Mouse (Mus musculus) forebrain, embryonic 14.5 days (tissue): ENCODE measurements around the gene Vmn1r220. TPM values are rescaled to one million over a fixed set of nuclear protein-coding genes. Genes with fewer than 3 reads are reported as not detected.
"Not testable (repeated sequence)": the region's sequence is repeated elsewhere in the genome, so short reads cannot be mapped to it uniquely, and the experiment has no call there.

Experiments
- ATAC-seq: fragments of 200-750 bp; cut with Nextera tagmentation; 2 replicates; pipeline ENCODE4 v1.8.0; 2017; ENCODE audit warnings: mild to moderate bottlenecking, moderate library complexity
- DNase-seq: peaks from one replicate; pipeline ENCODE4 v3.0.0-alpha.2; 2015; ENCODE audit warnings: low spot score
- H3K27ac ChIP-seq: fragments of 300-500 bp; sonication (generic); 2 replicates; pipeline ENCODE4 v1.5.1; 2014; ENCODE audit warnings: low read depth, mild to moderate bottlenecking, control low read depth, low read length, moderate library complexity
- H3K27me3 ChIP-seq: fragments of 300-500 bp; sonication (generic); replicated peaks from 2 replicates; pipeline ENCODE4 v1.6.1; 2014; ENCODE audit warnings: low read length, control low read depth, mixed read lengths; ENCODE audit not compliant: control insufficient read depth, insufficient read depth
- H3K36me3 ChIP-seq: fragments of 300-500 bp; sonication (generic); 2 replicates; pipeline ENCODE4 v1.6.1; 2014; ENCODE audit warnings: low read length, control low read depth; ENCODE audit not compliant: control insufficient read depth, insufficient read depth
- H3K4me1 ChIP-seq: fragments of 300-500 bp; sonication (generic); 2 replicates; pipeline ENCODE4 v1.6.1; 2014; ENCODE audit warnings: antibody characterized with exemption, low read length, control low read depth; ENCODE audit not compliant: control insufficient read depth, insufficient read depth
- H3K4me2 ChIP-seq: fragments of 300-500 bp; sonication (generic); 2 replicates; pipeline ENCODE4 v1.6.1; 2014; ENCODE audit warnings: mild to moderate bottlenecking, control low read depth, low read length
- H3K4me3 ChIP-seq: fragments of 300-500 bp; sonication (generic); 2 replicates; pipeline ENCODE4 v1.5.1; 2014; ENCODE audit warnings: low read depth, low read length, control low read depth
- H3K9ac ChIP-seq: fragments of 300-500 bp; sonication (generic); 2 replicates; pipeline ENCODE4 v1.6.1; 2014; ENCODE audit warnings: mild to moderate bottlenecking, low read length, control low read depth, moderate library complexity
- H3K9me3 ChIP-seq: fragments of 300-500 bp; sonication (generic); replicated peaks from 2 replicates; pipeline ENCODE4 v1.6.1; 2016; ENCODE audit warnings: low read length, control low read depth, mixed read lengths; ENCODE audit not compliant: control insufficient read depth
- WGBS: fragments of 180-500 bp; shearing (Covaris S2); extraction: QIAGEN DNeasy Blood & Tissue Kit; methylation state at CpG from one replicate; pipeline ENCODE4 v1.1.7; 2014; 5-methylcytosine and 5-hydroxymethylcytosine counted together
- polyA plus RNA-seq: library from polyadenylated mRNA; unstranded; fragments of >200 nt; fragmentation: Nextera tagmentation; extraction: Ambion mirVana; gene quantifications from 2 replicates; pipeline ENCODE4 v1.2.1, GENCODE M21; 2014

Vmn1r220 gene
- not detected in 2 replicates for polyA plus RNA-seq

GRCm38 (mm10) chr13:23187875-23188274 lies at the start of gene Vmn1r220:
Gene Vmn1r220, minus strand, starts transcription at chr13:23187975.
- ATAC-seq = no peak
- WGBS = 79% methylated on average over 2 of the region's 2 CpGs
- no peaks in the 10 kb centered on the region for H3K36me3 ChIP-seq

GRCm38 (mm10) chr13:23235847-23236246 lies 48.1 kb upstream of the Vmn1r220 start, which contains the start of gene Vmn1r222:
Gene Vmn1r222, minus strand, starts transcription at chr13:23235947.
- H3K4me1 ChIP-seq, H3K4me2 ChIP-seq, H3K27me3 ChIP-seq, H3K4me3 ChIP-seq, ATAC-seq, DNase-seq, H3K36me3 ChIP-seq, H3K27ac ChIP-seq, H3K9me3 ChIP-seq, H3K9ac ChIP-seq: not testable (repeated sequence)

More at GRCm38 (mm10) chr13:23187875-23188274, at the start of gene Vmn1r220:
- Histone ChIP-seq H3K4me2 (no peak within 1 kb of the TSS), H3K27ac (no peak within 1 kb of the TSS), H3K27me3 (no peaks in the 10 kb centered on the region), H3K9me3 (no peaks in the 10 kb centered on the region), H3K4me1 (no peaks in the 10 kb centered on the region), H3K9ac (no peak within 1 kb of the TSS), H3K4me3 (no peak within 1 kb of the TSS)
- no peak for DNase-seq

GRCm38 (mm10) chr13:23213827-23214226 lies 26.1 kb upstream of the Vmn1r220 start, which contains the start of gene Vmn1r221:
Gene Vmn1r221, plus strand, starts transcription at chr13:23214127.
- not testable (repeated sequence) for H3K9ac ChIP-seq, H3K27ac ChIP-seq, H3K4me2 ChIP-seq, H3K36me3 ChIP-seq, H3K9me3 ChIP-seq, DNase-seq, H3K4me3 ChIP-seq, H3K4me1 ChIP-seq, H3K27me3 ChIP-seq, ATAC-seq
- 97% methylated on average over 2 of the region's 2 CpGs for WGBS

GRCm38 (mm10) chr13:23203885-23204284 lies 16.1 kb upstream of the Vmn1r220 start:
- 80% methylated on average over 1 of the region's 1 CpGs for WGBS
- not testable (repeated sequence) for H3K4me2 ChIP-seq, H3K9ac ChIP-seq, H3K36me3 ChIP-seq, H3K4me3 ChIP-seq, H3K9me3 ChIP-seq, ATAC-seq, H3K27ac ChIP-seq, H3K27me3 ChIP-seq, H3K4me1 ChIP-seq, DNase-seq

GRCm38 (mm10) chr13:23166471-23166870 lies 21.3 kb downstream of the Vmn1r220 start:
- not testable (repeated sequence) for H3K27me3 ChIP-seq, H3K9ac ChIP-seq, H3K36me3 ChIP-seq, H3K4me3 ChIP-seq, H3K27ac ChIP-seq, H3K4me2 ChIP-seq, DNase-seq, H3K9me3 ChIP-seq, H3K4me1 ChIP-seq, ATAC-seq
- 93% methylated on average over 4 of the region's 4 CpGs for WGBS

- H3K9ac ChIP-seq = no peak within 1 kb of the TSS
- ATAC-seq (no peak), DNase-seq (no peak)
- WGBS = 87% methylated on average over 4 of the region's 4 CpGs
- no peak within 1 kb of the TSS for H3K4me2 ChIP-seq
- no peak within 1 kb of the TSS for H3K4me3 ChIP-seq
- H3K27ac ChIP-seq = no peak within 1 kb of the TSS
- H3K27me3 ChIP-seq = no peaks in the 10 kb centered on the region
- H3K9me3 ChIP-seq = no peaks in the 10 kb centered on the region
- H3K4me1 ChIP-seq = no peaks in the 10 kb centered on the region
- H3K36me3 ChIP-seq = no peaks in the 10 kb centered on the region
Measured at GRCm38 (mm10) chr13:23159012-23159411, 28.8 kb downstream of the Vmn1r220 start, which contains the start of gene Vmn1r219. Gene Vmn1r219, plus strand, starts transcription at chr13:23159312.

GRCm38 (mm10) chr13:23157848-23158247 lies 29.9 kb downstream of the Vmn1r220 start:
- no peaks in the 10 kb centered on the region for H3K27me3 ChIP-seq
- H3K4me3 ChIP-seq = no peak overlapping the region
- H3K4me2 ChIP-seq = no peak overlapping the region
- H3K9ac ChIP-seq = no peak overlapping the region
- DNase-seq (peak; percentile 47), ATAC-seq (no peak)
- no peaks in the 10 kb centered on the region for H3K4me1 ChIP-seq
- 70% methylated on average over 3 of the region's 3 CpGs for WGBS
- no peaks in the 10 kb centered on the region for H3K9me3 ChIP-seq
- H3K27ac ChIP-seq = no peak overlapping the region
- H3K36me3 ChIP-seq = no peaks in the 10 kb centered on the region

- ATAC-seq = peak; percentile 80
- H3K27ac ChIP-seq = no peak overlapping the region
- peak; percentile 73 for DNase-seq
- no peaks in the 10 kb centered on the region for H3K36me3 ChIP-seq
- no peak overlapping the region for H3K4me3 ChIP-seq
- no peaks in the 10 kb centered on the region for H3K9me3 ChIP-seq
- no peaks in the 10 kb centered on the region for H3K4me1 ChIP-seq
- no peak overlapping the region for H3K9ac ChIP-seq
- WGBS = 52% methylated on average over 2 of the region's 2 CpGs
- H3K4me2 ChIP-seq = no peak overlapping the region
- no peaks in the 10 kb centered on the region for H3K27me3 ChIP-seq
Measured at GRCm38 (mm10) chr13:23138880-23139279, 48.9 kb downstream of the Vmn1r220 start.

- WGBS = 68% methylated on average over 1 of the region's 1 CpGs
- no peak overlapping the region for H3K27ac ChIP-seq
- H3K4me1 ChIP-seq = no peaks in the 10 kb centered on the region
- H3K4me3 ChIP-seq = no peak overlapping the region
- no peak overlapping the region for H3K9ac ChIP-seq
- H3K27me3 ChIP-seq = no peaks in the 10 kb centered on the region
- ATAC-seq (no peak), DNase-seq (no peak)
- no peaks in the 10 kb centered on the region for H3K36me3 ChIP-seq
- H3K9me3 ChIP-seq = no peaks in the 10 kb centered on the region
- no peak overlapping the region for H3K4me2 ChIP-seq
Measured at GRCm38 (mm10) chr13:23133501-23133900, 54.3 kb downstream of the Vmn1r220 start.
